Mouse (Mus musculus) macrophage (primary cell): ENCODE measurements around the gene Arpc2. TPM values are rescaled to one million over a fixed set of nuclear protein-coding genes. Genes with fewer than 3 reads are reported as not detected.
A peak's percentile ranks its signal among the peaks of the same experiment; 100 is the strongest.

Experiments used
- H3K27ac ChIP-seq: fragments of 350-480 bp; formaldehyde crosslinking; 2 replicates; pipeline ENCODE4 v1.9.0; 2021
- H3K36me3 ChIP-seq: fragments of 350-480 bp; formaldehyde crosslinking; 2 replicates; pipeline ENCODE4 v1.9.0; 2021; ENCODE audit errors: inconsistent target
- H3K4me3 ChIP-seq: fragments of 350-480 bp; formaldehyde crosslinking; 2 replicates; pipeline ENCODE4 v1.9.0; 2021; ENCODE audit errors: inconsistent target
- H3K79me2 ChIP-seq: fragments of 350-480 bp; formaldehyde crosslinking; 2 replicates; pipeline ENCODE4 v1.9.0; 2021; ENCODE audit errors: inconsistent target
- WGBS: methylation state at CpG from one replicate; pipeline ENCODE4 v1.1.7; 2026; ENCODE audit warnings: inconsistent platforms; ENCODE audit not compliant: missing documents; 5-methylcytosine and 5-hydroxymethylcytosine counted together
- polyA plus RNA-seq: library from polyadenylated mRNA; stranded (reverse); fragments of 250-400 nt; gene quantifications from 3 replicates; pipeline ENCODE4 v1.2.4, GENCODE M21; 2018; ENCODE audit warnings: inconsistent platforms
- total RNA-seq, 78 experiments: library from RNA; depleted of rRNA; stranded (reverse); fragments of 250-400 nt; gene quantifications; 1 replicate in 9 of 78; 2 replicates in 24 of 78; 3 replicates in 43 of 78; 4 replicates in 2 of 78; pipeline ENCODE4 v1.2.4; 2018; ENCODE audit warnings: inconsistent platforms in 56 of 78

The Arpc2 gene
- 100 to 1,000 TPM; 109 to 196 (median 161) TPM for total RNA-seq (2018; cell fraction: chromatin; rRNA removed)
- total RNA-seq (2018; cell fraction: cytosol; rRNA removed), result 1,000 to 10,000 TPM in 1 of 26 experiments, 100 to 1,000 TPM in 25; 673 to 1,009 (median 822) TPM
- total RNA-seq (2018; cell fraction: nucleus; rRNA removed), result 100 to 1,000 TPM; 202 to 455 (median 266) TPM
- polyA plus RNA-seq, result 677 to 1,406 TPM (median 1,257 TPM) in 3 replicates

GRCm38 (mm10) chr1:74235938-74236589 is at the start of gene Arpc2:
Gene Arpc2 (plus strand): TSS chr1:74236084.
- peaks cover 46% of the 10 kb centered on the region for H3K79me2 ChIP-seq
- H3K36me3 ChIP-seq, result no peaks in the 10 kb centered on the region
- H3K4me3 ChIP-seq, result peak within 1 kb of the TSS; percentile 91
- H3K27ac ChIP-seq, result peak within 1 kb of the TSS; percentile 94
- 10% methylated on average over 34 of the region's 55 CpGs for WGBS

GRCm38 (mm10) chr1:74190471-74190870 is 45.4 kb upstream of the Arpc2 start:
- no peaks in the 10 kb centered on the region for H3K36me3 ChIP-seq
- WGBS, result 93% methylated on average over 7 of the region's 7 CpGs

GRCm38 (mm10) chr1:74192711-74193110 is 43.2 kb upstream of the Arpc2 start:
- WGBS, result 89% methylated on average over 2 of the region's 2 CpGs
- Histone ChIP-seq H3K27ac (no peak overlapping the region), H3K79me2 (no peaks in the 10 kb centered on the region), H3K4me3 (no peak overlapping the region), H3K36me3 (no peaks in the 10 kb centered on the region)

More at GRCm38 (mm10) chr1:74190471-74190870, 45.4 kb upstream of the Arpc2 start:
- H3K4me3 ChIP-seq, result no peak overlapping the region
- no peak overlapping the region for H3K27ac ChIP-seq
- no peaks in the 10 kb centered on the region for H3K79me2 ChIP-seq

- no peaks in the 10 kb centered on the region for H3K79me2 ChIP-seq
- 71% methylated on average over 8 of the region's 8 CpGs for WGBS
- no peak within 1 kb of the TSS for H3K4me3 ChIP-seq
- no peaks in the 10 kb centered on the region for H3K36me3 ChIP-seq
- no peak within 1 kb of the TSS for H3K27ac ChIP-seq
Observed at GRCm38 (mm10) chr1:74194445-74194844, 41.4 kb upstream of the Arpc2 start, which contains the start of gene Cxcr1. Gene Cxcr1 (minus strand): TSS chr1:74194631.

- Histone ChIP-seq H3K36me3 (no peaks in the 10 kb centered on the region), H3K79me2 (no peaks in the 10 kb centered on the region), H3K27ac (no peak overlapping the region), H3K4me3 (no peak overlapping the region)
- WGBS, result 36% methylated on average over 7 of the region's 7 CpGs
Observed at GRCm38 (mm10) chr1:74195961-74196360, 39.9 kb upstream of the Arpc2 start.

GRCm38 (mm10) chr1:74196621-74197419 is 39.1 kb upstream of the Arpc2 start:
- H3K36me3 ChIP-seq, result no peaks in the 10 kb centered on the region
- no peak overlapping the region for H3K27ac ChIP-seq
- WGBS, result 82% methylated on average over 17 of the region's 17 CpGs
- H3K79me2 ChIP-seq, result no peaks in the 10 kb centered on the region
- H3K4me3 ChIP-seq, result no peak overlapping the region

- Histone ChIP-seq H3K4me3 (no peak overlapping the region), H3K27ac (no peak overlapping the region), H3K79me2 (no peaks in the 10 kb centered on the region), H3K36me3 (no peaks in the 10 kb centered on the region)
- 85% methylated on average over 12 of the region's 12 CpGs for WGBS
Observed at GRCm38 (mm10) chr1:74197726-74198470, 38.0 kb upstream of the Arpc2 start.

- WGBS, result 87% methylated on average over 8 of the region's 8 CpGs
- H3K27ac ChIP-seq, result no peak overlapping the region
- H3K36me3 ChIP-seq, result no peaks in the 10 kb centered on the region
- H3K79me2 ChIP-seq, result no peaks in the 10 kb centered on the region
- H3K4me3 ChIP-seq, result no peak overlapping the region
Observed at GRCm38 (mm10) chr1:74199046-74199445, 36.8 kb upstream of the Arpc2 start.

- H3K27ac ChIP-seq, result peak overlapping the region; percentile 67
- H3K4me3 ChIP-seq, result no peak overlapping the region
- no peaks in the 10 kb centered on the region for H3K36me3 ChIP-seq
- 62% methylated on average over 7 of the region's 7 CpGs for WGBS
- H3K79me2 ChIP-seq, result no peaks in the 10 kb centered on the region
Observed at GRCm38 (mm10) chr1:74201048-74201844, 34.6 kb upstream of the Arpc2 start.

GRCm38 (mm10) chr1:74203457-74203856 is 32.4 kb upstream of the Arpc2 start:
- Histone ChIP-seq H3K79me2 (no peaks in the 10 kb centered on the region), H3K4me3 (no peak overlapping the region), H3K36me3 (no peaks in the 10 kb centered on the region), H3K27ac (no peak overlapping the region)
- WGBS, result 48% methylated on average over 5 of the region's 5 CpGs

- Histone ChIP-seq H3K79me2 (no peaks in the 10 kb centered on the region), H3K27ac (no peak overlapping the region), H3K36me3 (no peaks in the 10 kb centered on the region), H3K4me3 (no peak overlapping the region)
- 43% methylated on average over 7 of the region's 7 CpGs for WGBS
Observed at GRCm38 (mm10) chr1:74205881-74206280, 30.0 kb upstream of the Arpc2 start.

GRCm38 (mm10) chr1:74206642-74207041 is 29.2 kb upstream of the Arpc2 start:
- Histone ChIP-seq H3K4me3 (no peak overlapping the region), H3K36me3 (no peaks in the 10 kb centered on the region), H3K79me2 (no peaks in the 10 kb centered on the region), H3K27ac (no peak overlapping the region)
- WGBS, result 82% methylated on average over 8 of the region's 8 CpGs

- Histone ChIP-seq H3K36me3 (no peaks in the 10 kb centered on the region), H3K27ac (no peak overlapping the region), H3K79me2 (no peaks in the 10 kb centered on the region), H3K4me3 (no peak overlapping the region)
- WGBS, result 90% methylated on average over 8 of the region's 9 CpGs
Observed at GRCm38 (mm10) chr1:74207906-74208305, 28.0 kb upstream of the Arpc2 start.

GRCm38 (mm10) chr1:74208941-74209340 is 26.9 kb upstream of the Arpc2 start:
- H3K79me2 ChIP-seq, result no peaks in the 10 kb centered on the region
- H3K27ac ChIP-seq, result no peak overlapping the region
- no peak overlapping the region for H3K4me3 ChIP-seq
- no peaks in the 10 kb centered on the region for H3K36me3 ChIP-seq
- WGBS, result 94% methylated on average over 8 of the region's 8 CpGs
